Mouse (Mus musculus): ENCODE data around the gene Prl7b1.

Prl7b1 gene

DNA sequence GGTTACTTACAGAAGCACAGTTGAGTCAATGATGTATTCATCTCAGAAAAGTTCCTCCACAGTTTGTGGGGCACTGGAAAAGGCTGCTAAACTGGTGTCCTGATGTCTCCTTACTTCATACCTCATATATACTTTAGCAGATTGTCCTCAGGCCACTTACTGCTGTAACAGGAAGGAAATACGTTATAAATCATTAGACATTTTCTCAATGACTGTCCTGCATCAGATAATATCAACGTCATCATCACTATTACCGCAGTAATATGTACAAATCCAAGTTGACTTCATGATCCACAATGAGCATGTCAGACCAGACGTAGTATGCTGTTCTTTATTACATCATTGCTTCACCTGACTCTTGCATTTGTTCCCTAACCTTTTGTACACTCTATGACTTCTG, at the start of gene Prl7b1:
Gene Prl7b1 (minus strand): TSS at position 101 of the 400 bp plus-strand sequence.
- no peak for DNase-seq (ENCODE audit: low spot score in 2 of 2)

DNA sequence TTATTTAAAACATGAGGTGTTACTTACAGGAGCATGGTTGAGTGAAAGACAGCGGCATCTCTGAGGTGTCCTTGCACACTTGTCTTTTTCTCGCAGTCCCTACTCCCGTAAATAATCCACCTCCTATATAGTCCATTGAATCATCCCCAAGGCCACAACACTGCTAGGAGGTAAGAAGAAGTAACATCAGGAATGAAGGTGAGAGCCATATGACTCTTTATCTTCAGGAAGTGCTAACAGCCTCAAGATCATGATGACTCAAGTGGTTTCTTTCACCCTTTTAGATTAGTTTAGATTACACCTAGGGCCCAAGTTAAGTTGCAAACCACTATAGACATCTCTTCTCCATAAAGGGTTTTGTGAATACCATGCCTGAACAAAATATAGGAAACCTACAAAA, 32.0 kb upstream of the Prl7b1 start, which contains the start of gene Prl7a1:
Gene Prl7a1 (minus strand): TSS at position 101 of the 400 bp plus-strand sequence.
- no peak for DNase-seq (ENCODE audit: low spot score in 2 of 2)

DNA sequence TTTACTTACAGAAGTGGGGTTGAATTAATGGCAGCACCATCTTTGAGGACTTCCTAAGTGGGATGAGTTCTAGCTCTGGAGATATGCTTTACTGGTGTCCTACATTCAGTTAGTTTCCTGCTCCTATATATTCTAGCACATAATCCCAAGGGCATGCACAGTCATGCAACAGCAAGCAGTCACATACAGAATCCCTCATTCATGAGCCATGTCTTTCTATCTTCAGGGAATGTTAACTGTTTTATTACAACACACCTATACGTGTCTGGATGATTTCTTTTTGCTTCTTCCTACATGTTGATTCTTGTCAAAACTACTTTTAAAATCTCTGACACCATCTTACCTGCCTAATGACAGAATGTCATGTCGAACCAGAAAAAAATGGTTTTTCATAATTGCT, 28.3 kb downstream of the Prl7b1 start, which contains the start of gene Prl8a1:
Gene Prl8a1 (minus strand): TSS at position 101 of the 400 bp plus-strand sequence.
- no peak for DNase-seq (ENCODE audit: low spot score in 2 of 2)

DNA sequence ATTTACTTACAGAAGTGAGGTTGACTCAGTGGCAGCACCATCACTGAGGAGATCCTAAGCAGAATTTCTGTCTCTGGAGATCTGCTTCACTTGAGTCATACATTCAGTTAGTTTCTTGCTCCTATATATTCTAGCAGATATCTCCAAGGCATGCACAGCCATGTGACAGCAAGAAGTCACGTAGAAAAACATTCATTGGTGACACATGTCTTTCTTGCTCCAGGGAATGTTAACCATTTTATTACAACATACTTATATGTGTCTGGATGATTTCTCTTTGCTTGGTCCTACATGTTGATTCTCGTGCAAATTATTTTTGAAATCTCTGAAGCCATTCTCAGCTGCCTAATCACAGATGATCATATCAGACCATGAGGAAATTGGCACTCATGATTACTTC, 45.9 kb downstream of the Prl7b1 start, which contains the start of gene Prl8a9:
Gene Prl8a9 (minus strand): TSS at position 101 of the 400 bp plus-strand sequence.
- no peak for DNase-seq (ENCODE audit: low spot score in 2 of 2)

DNA sequence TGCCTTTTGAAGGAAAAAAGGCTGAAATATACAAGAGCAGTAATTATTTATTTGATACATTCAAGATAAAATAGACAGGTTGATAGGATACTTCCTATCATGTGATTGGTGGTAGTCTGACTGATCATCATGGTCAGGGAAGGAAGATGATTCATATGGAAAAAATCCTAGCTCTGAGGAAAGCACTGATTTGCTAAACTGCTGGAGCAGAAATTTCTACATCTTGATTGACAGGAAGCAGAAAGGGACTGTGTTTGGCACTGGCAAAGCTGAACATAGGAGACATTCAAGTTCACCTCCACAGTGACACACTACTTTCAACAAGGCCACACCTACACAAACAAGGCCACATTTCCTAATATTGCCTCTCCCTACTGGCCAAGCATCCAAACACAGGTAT, 57.0 kb downstream of the Prl7b1 start:
- no peak for DNase-seq (ENCODE audit: low spot score in 2 of 2)
